Mouse (Mus musculus) mature B cell (primary cell): ENCODE data around the gene Zfp36l2.

Source experiments
- in situ Hi-C: fragments of 300-500 bp; cut with MboI; formaldehyde crosslinking; loops from 2 replicates; pipeline ENCODE4 v1.14.3; 2019

The Zfp36l2 gene

GRCm38 (mm10) chr17:84152976-84153786, 34.6 kb downstream of the Zfp36l2 start:
- in situ Hi-C loops, result no loop called here

- in situ Hi-C loops, result no loop called here
These were observed 35.4 kb downstream of the Zfp36l2 start for GRCm38 (mm10) chr17:84152206-84152975.

GRCm38 (mm10) chr17:84151306-84151705, 36.4 kb downstream of the Zfp36l2 start:
- in situ Hi-C loops, result no loop called here

- in situ Hi-C loops, result no loop called here
These were observed 37.5 kb downstream of the Zfp36l2 start for GRCm38 (mm10) chr17:84150291-84150690.

- in situ Hi-C loops, result no loop called here
These were observed 38.2 kb downstream of the Zfp36l2 start for GRCm38 (mm10) chr17:84149566-84149965.

GRCm38 (mm10) chr17:84148499-84149484, 39.0 kb downstream of the Zfp36l2 start:
- in situ Hi-C loops, result no loop called here

GRCm38 (mm10) chr17:84147183-84148108, 40.3 kb downstream of the Zfp36l2 start:
- in situ Hi-C loops, result no loop called here

- in situ Hi-C loops, result no loop called here
These were observed 41.1 kb downstream of the Zfp36l2 start for GRCm38 (mm10) chr17:84146458-84147182.

GRCm38 (mm10) chr17:84145826-84146287, 41.9 kb downstream of the Zfp36l2 start:
- in situ Hi-C loops, result no loop called here

GRCm38 (mm10) chr17:84144762-84145599, 42.8 kb downstream of the Zfp36l2 start:
- in situ Hi-C loops, result no loop called here

- in situ Hi-C loops, result no loop called here
These were observed 43.6 kb downstream of the Zfp36l2 start for GRCm38 (mm10) chr17:84144130-84144529.

GRCm38 (mm10) chr17:84143219-84143844, 44.4 kb downstream of the Zfp36l2 start:
- in situ Hi-C loops, result no loop called here

- in situ Hi-C loops, result no loop called here
These were observed 46.1 kb downstream of the Zfp36l2 start for GRCm38 (mm10) chr17:84141691-84142090.

GRCm38 (mm10) chr17:84140822-84141507, 46.8 kb downstream of the Zfp36l2 start:
- in situ Hi-C loops, result no loop called here

GRCm38 (mm10) chr17:84137393-84138171, 50.2 kb downstream of the Zfp36l2 start:
- in situ Hi-C loops, result no loop called here

GRCm38 (mm10) chr17:84136669-84137392, 50.9 kb downstream of the Zfp36l2 start:
- in situ Hi-C loops, result no loop called here
